In the genomic region with DNA sequence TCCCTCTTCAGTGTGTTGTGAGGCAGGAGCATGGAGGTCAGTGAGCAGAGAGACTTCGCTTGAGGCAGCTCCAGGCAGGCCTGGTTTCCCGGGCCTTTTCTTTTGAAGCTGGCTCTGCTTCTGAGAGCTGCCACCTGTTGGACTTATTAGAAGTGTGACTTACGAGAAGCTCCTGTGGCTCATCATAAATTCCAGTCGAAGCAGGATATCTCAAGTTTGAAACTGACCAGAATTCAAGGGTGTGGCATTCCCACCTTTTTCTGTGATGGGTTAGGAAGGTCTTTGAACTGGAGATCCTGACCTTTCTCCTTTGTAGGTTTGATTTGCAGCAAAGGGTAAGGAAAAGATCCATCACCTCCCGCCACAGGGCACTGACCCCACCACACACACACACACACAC, we compare ENCODE assay signal across 25 mouse cellular contexts. TPM values are rescaled to one million over a fixed set of nuclear protein-coding genes. Genes with fewer than 3 reads are reported as not detected.
DNase-seq lines count a peak whose midpoint lies in the region; ATAC-seq and TF ChIP-seq lines count a peak whose summit lies in the region.
"Had no signal": no experiment of that assay in that cellular context is flagged by ENCODE, and none has a peak within 500 bp of the region (broad histone marks: within the 10 kb centered on the region; RNA-seq: fewer than 3 reads in every experiment).

No protein-coding gene starts in this region.

- WGBS in lung, embryonic 14.5 days = 51% methylated on average over 5 of the region's 5 CpGs

- ATAC-seq in lung, embryonic 14.5 days (ENCODE audit: insufficient read depth) = no peak
- no peak for ATAC-seq in megakaryocyte-erythroid progenitor cell, adult 5-6 weeks (replicated peaks; ENCODE audit: low FRiP score, low TSS enrichment, poor library complexity, severe bottlenecking)
- ATAC-seq: CD4-positive, CD25-positive, alpha-beta regulatory T cell, adult 4 months; forebrain, embryonic 14.5 days; forebrain, embryonic 16.5 days had no signal

- DNase-seq in lung, embryonic 14.5 days = peak; percentile 36
- DNase-seq in lung, postnatal 4 days = no peak
- DNase-seq in ES-CJ7 (ENCODE audit: low read depth, low spot score) (peak; percentile 57), ZHBTc4 (ENCODE audit: low read depth, low spot score) (peak; percentile 68)
- DNase-seq: adrenal gland, adult 2 months; adrenal gland, postnatal 10 days; adrenal gland, postnatal 25 days; B cell, adult 2 months; cerebellum, adult 11 months; cerebellum, adult 18-20 months; cerebellum, adult 8-10 months; cerebellum, adult 9-11 months; cerebellum, postnatal 14 days; cerebellum, postnatal 36 days; embryo, embryonic 11 days had no signal

- TF ChIP-seq CTCF in lung, embryonic 14.5 days (IDR thresholded peaks at IDR 0.05; ENCODE audit: low read depth) = no peak

- no peak overlapping the region for H3K9ac ChIP-seq in lung, embryonic 14.5 days
- H3K9ac ChIP-seq: embryonic facial prominence, embryonic 13.5 days; embryonic facial prominence, embryonic 15.5 days; forebrain, embryonic 12.5 days had no signal

- H3K4me1 ChIP-seq in lung, embryonic 14.5 days (ENCODE audit: insufficient read depth) = no peaks in the 10 kb centered on the region
- H3K4me1 ChIP-seq: embryonic facial prominence, embryonic 15.5 days; forebrain, embryonic 10.5 days; forebrain, embryonic 12.5 days had no signal

- no peak overlapping the region for H3K27ac ChIP-seq in lung, embryonic 14.5 days (ENCODE audit: low read depth)
- H3K27ac ChIP-seq: embryonic facial prominence, embryonic 13.5 days; embryonic facial prominence, embryonic 15.5 days; forebrain, embryonic 10.5 days; forebrain, embryonic 12.5 days had no signal

- H3K27me3 ChIP-seq in lung, embryonic 14.5 days (ENCODE audit: insufficient read depth, low read length) = no peaks in the 10 kb centered on the region
- H3K27me3 ChIP-seq: CH12.LX; embryonic facial prominence, embryonic 13.5 days; embryonic facial prominence, embryonic 15.5 days; forebrain, embryonic 12.5 days had no signal

- no peak overlapping the region for H3K4me3 ChIP-seq in lung, embryonic 14.5 days (ENCODE audit: low read depth, low read length)
- H3K4me3 ChIP-seq: embryonic facial prominence, embryonic 13.5 days; embryonic facial prominence, embryonic 15.5 days; erythroblast, embryonic 14.5 days; forebrain, embryonic 10.5 days; forebrain, embryonic 12.5 days had no signal

- H3K4me2 ChIP-seq in lung, embryonic 14.5 days = no peak overlapping the region
- H3K4me2 ChIP-seq: embryonic facial prominence, embryonic 13.5 days; embryonic facial prominence, embryonic 15.5 days; forebrain, embryonic 12.5 days had no signal

- no peaks in the 10 kb centered on the region for H3K36me3 ChIP-seq in lung, embryonic 14.5 days (ENCODE audit: insufficient read depth)
- H3K36me3 ChIP-seq: embryonic facial prominence, embryonic 13.5 days; embryonic facial prominence, embryonic 15.5 days; forebrain, embryonic 10.5 days; forebrain, embryonic 12.5 days had no signal

- no peaks in the 10 kb centered on the region for H3K9me3 ChIP-seq in lung, embryonic 14.5 days (ENCODE audit: low read depth, low read length)
- H3K9me3 ChIP-seq: embryonic facial prominence, embryonic 13.5 days; embryonic facial prominence, embryonic 15.5 days; forebrain, embryonic 10.5 days; forebrain, embryonic 12.5 days had no signal

RNA-seq across cellular contexts. Expression of gene Tmsb10, which starts 45.1 kb away (rescaled TPM):
- 3,115 and 3,305 TPM in 2 replicates for polyA plus RNA-seq in lung, embryonic 14.5 days (2014; fragmentation: Nextera tagmentation; extraction: Ambion mirVana)
- 259 and 304 TPM in 2 replicates for total RNA-seq in megakaryocyte-erythroid progenitor cell, adult 5-6 weeks (2014; fragmentation: Nextera tagmentation)
- 303 and 381 TPM in 2 replicates for total RNA-seq in megakaryocyte-erythroid progenitor cell, adult 5-6 weeks (2017)

Comparison
In these comparisons a context has a peak if more than half of its experiments do, and no peak if none do; other contexts are left out.
1. DNase-seq: peak in lung, embryonic 14.5 days (single experiment), ES-CJ7 (single experiment) and ZHBTc4 (single experiment); none in lung, postnatal 4 days (0 of 2).